Mouse (Mus musculus) CH12.LX (cell line): Measurements from ENCODE around the gene Rgs3. TPM values are rescaled to one million over a fixed set of nuclear protein-coding genes. Genes with fewer than 3 reads are reported as not detected.

ENCODE experiments used
- DNase-seq: peaks from one replicate; pipeline ENCODE4 v3.0.0-alpha.2; 2013; ENCODE audit errors: extremely low read depth
- H3K27ac ChIP-seq: 2 replicates; pipeline ENCODE4 v1.5.1; 2012; ENCODE audit warnings: low read depth, mild to moderate bottlenecking, control low read depth, moderate library complexity; ENCODE audit not compliant: insufficient read depth
- H3K27me3 ChIP-seq: replicated peaks from 2 replicates; pipeline ENCODE3; 2012; ENCODE audit warnings: inconsistent platforms
- H3K36me3 ChIP-seq, 2 experiments: replicated peaks in 1 of 2; 2 replicates each; pipeline versions ENCODE3 to v1.6.1; 2012; ENCODE audit warnings: inconsistent platforms in 1 of 2, low read length in 1 of 2, mild to moderate bottlenecking in 1 of 2, mixed read lengths in 1 of 2, moderate library complexity in 1 of 2; ENCODE audit not compliant: control insufficient read depth in 1 of 2, insufficient read depth in 1 of 2
- H3K4me1 ChIP-seq, 2 experiments: 2 replicates each; pipeline ENCODE4 v1.6.1; 2012; ENCODE audit warnings: inconsistent platforms in 1 of 2, moderate library complexity in 1 of 2; ENCODE audit not compliant: insufficient read depth in 2 of 2, control insufficient read depth in 1 of 2
- H3K4me2 ChIP-seq: 2 replicates; pipeline ENCODE4 v1.6.1; 2012; ENCODE audit warnings: low read depth, mild to moderate bottlenecking, control low read depth; ENCODE audit not compliant: poor library complexity, insufficient read depth, severe bottlenecking
- H3K4me3 ChIP-seq, 3 experiments: fragments of 150-350 bp in 1 of 3; sonication (generic) in 1 of 3; replicated peaks in 1 of 3; 2 replicates each; pipeline versions ENCODE3 to v1.5.1; 2011 to 2012; ENCODE audit warnings: low read depth in 2 of 3, low read length in 2 of 3, mild to moderate bottlenecking in 2 of 3, moderate library complexity in 2 of 3, control low read depth in 1 of 3, improper control_type of control experiment in 1 of 3, inconsistent platforms in 1 of 3, mixed read lengths in 1 of 3; ENCODE audit not compliant: poor library complexity in 1 of 3
- H3K79me2 ChIP-seq: replicated peaks from 2 replicates; pipeline ENCODE4 v1.6.1; 2012; ENCODE audit warnings: mild to moderate bottlenecking, moderate library complexity; ENCODE audit not compliant: control insufficient read depth, poor library complexity, insufficient read depth, severe bottlenecking; ENCODE audit errors: extremely low read depth
- H3K9ac ChIP-seq: 2 replicates; pipeline ENCODE4 v1.6.1; 2012; ENCODE audit warnings: low read depth, mild to moderate bottlenecking, control low read depth, moderate library complexity; ENCODE audit not compliant: insufficient read depth
- H3K9me3 ChIP-seq: replicated peaks from 2 replicates; pipeline ENCODE3; 2012; ENCODE audit warnings: low read length, inconsistent platforms, mixed read lengths
- BHLHE40 ChIP-seq: IDR thresholded peaks from 2 replicates; pipeline ENCODE4 v1.6.1; 2011; ENCODE audit warnings: mild to moderate bottlenecking, low read depth, low read length, improper control_type of control experiment
- CHD2 ChIP-seq: IDR thresholded peaks from 2 replicates; pipeline ENCODE4 v1.6.1; 2011; ENCODE audit warnings: low read length, improper control_type of control experiment
- E2F4 ChIP-seq: IDR thresholded peaks from 2 replicates; pipeline ENCODE4 v1.6.1; 2011; ENCODE audit warnings: low read depth, low read length, improper control_type of control experiment; ENCODE audit not compliant: insufficient replicate concordance
- ELF1 ChIP-seq: IDR thresholded peaks from 2 replicates; pipeline ENCODE4 v1.6.1; 2014; ENCODE audit warnings: low read depth, mild to moderate bottlenecking, inconsistent platforms, low read length, improper control_type of control experiment
- ETS1 ChIP-seq: conservative IDR thresholded peaks from 2 replicates; pipeline ENCODE4 v1.6.1; 2012; ENCODE audit warnings: low read depth, mild to moderate bottlenecking, inconsistent platforms, low read length, improper control_type of control experiment, moderate library complexity
- GABPA ChIP-seq: IDR thresholded peaks from 2 replicates; pipeline ENCODE4 v1.6.1; 2012; ENCODE audit warnings: low read depth, low read length, improper control_type of control experiment, inconsistent platforms; ENCODE audit not compliant: insufficient replicate concordance
- JUN ChIP-seq: IDR thresholded peaks from 2 replicates; pipeline ENCODE4 v1.6.1; 2011; ENCODE audit warnings: low read depth, mild to moderate bottlenecking, low read length, improper control_type of control experiment, moderate library complexity; ENCODE audit not compliant: insufficient read depth
- MAZ ChIP-seq: IDR thresholded peaks from 2 replicates; pipeline ENCODE4 v1.6.1; 2012; ENCODE audit warnings: low read depth, mild to moderate bottlenecking, inconsistent platforms, low read length, improper control_type of control experiment, moderate library complexity
- MEF2A ChIP-seq: IDR thresholded peaks from 2 replicates; pipeline ENCODE4 v1.6.1; 2014; ENCODE audit warnings: low read depth, mild to moderate bottlenecking, inconsistent platforms, low read length, improper control_type of control experiment, borderline replicate concordance
- MYC ChIP-seq: IDR thresholded peaks from 2 replicates; pipeline ENCODE4 v1.6.1; 2011; ENCODE audit warnings: low read depth, mild to moderate bottlenecking, improper control_type of control experiment, low read length
- NRF1 ChIP-seq: IDR thresholded peaks from 2 replicates; pipeline ENCODE4 v1.6.1; 2014; ENCODE audit warnings: low read depth, mild to moderate bottlenecking, inconsistent platforms, low read length, improper control_type of control experiment, moderate library complexity
- PAX5 ChIP-seq: IDR thresholded peaks from 2 replicates; pipeline ENCODE4 v1.6.1; 2012; ENCODE audit warnings: low read length, inconsistent platforms, mixed read lengths
- POLR2A ChIP-seq: IDR thresholded peaks from 2 replicates; pipeline ENCODE4 v1.6.1; 2011; ENCODE audit warnings: low read depth, mild to moderate bottlenecking, improper control_type of control experiment, low read length
- RAD21 ChIP-seq: IDR thresholded peaks from 2 replicates; pipeline ENCODE4 v1.6.1; 2011; ENCODE audit warnings: low read depth, mild to moderate bottlenecking, low read length, improper control_type of control experiment, moderate library complexity
- RCOR1 ChIP-seq: conservative IDR thresholded peaks from 2 replicates; pipeline ENCODE4 v1.6.1; 2012; ENCODE audit warnings: low read depth, mild to moderate bottlenecking, inconsistent platforms, low read length, improper control_type of control experiment
- TCF12 ChIP-seq: IDR thresholded peaks from 2 replicates; pipeline ENCODE4 v1.6.1; 2014; ENCODE audit warnings: low read depth, mild to moderate bottlenecking, inconsistent platforms, low read length, improper control_type of control experiment
- ZC3H11A ChIP-seq: IDR thresholded peaks from 2 replicates; pipeline ENCODE4 v1.6.1; 2012; ENCODE audit warnings: low read depth, mild to moderate bottlenecking, inconsistent platforms, low read length, improper control_type of control experiment
- ZNF384 ChIP-seq: IDR thresholded peaks from 2 replicates; pipeline ENCODE4 v1.6.1; 2012; ENCODE audit warnings: low read depth, low read length, improper control_type of control experiment, inconsistent platforms
- dilution Hi-C: fragments of 300-500 bp; cut with MboI; formaldehyde crosslinking; loops from 2 replicates; pipeline ENCODE4 v1.14.3; 2020; ENCODE audit warnings: low sequenced_read_pairs; ENCODE audit not compliant: extremely low pct_unique_long_range_greater_than_20kb, extremely low pct_ligation_motif_present
- in situ Hi-C: fragments of 300-500 bp; cut with MboI; formaldehyde crosslinking; loops from 3 replicates; pipeline ENCODE4 v1.14.3; 2019; ENCODE audit warnings: low sequenced_read_pairs, low pct_ligation_motif_present, low pct_unique_long_range_greater_than_20kb, mixed read lengths
- polyA plus RNA-seq: library from polyadenylated mRNA; unstranded; fragments of >175 nt; gene quantifications from 2 replicates; pipeline ENCODE4 v1.2.1, GENCODE M21; 2012; ENCODE audit warnings: low read depth; ENCODE audit not compliant: insufficient read length
- total RNA-seq, 2 experiments: library from RNA; depleted of rRNA; stranded (reverse); fragments of 300-350 nt in 1 of 2; fragments of >200 nt in 1 of 2; gene quantifications; 2 replicates each; pipeline ENCODE4 v1.2.3; 2012 to 2014

Gene Rgs3
- total and polyA plus RNA-seq, 3 experiments = 3.3 to 6.0 (median 3.5) TPM

DNA sequence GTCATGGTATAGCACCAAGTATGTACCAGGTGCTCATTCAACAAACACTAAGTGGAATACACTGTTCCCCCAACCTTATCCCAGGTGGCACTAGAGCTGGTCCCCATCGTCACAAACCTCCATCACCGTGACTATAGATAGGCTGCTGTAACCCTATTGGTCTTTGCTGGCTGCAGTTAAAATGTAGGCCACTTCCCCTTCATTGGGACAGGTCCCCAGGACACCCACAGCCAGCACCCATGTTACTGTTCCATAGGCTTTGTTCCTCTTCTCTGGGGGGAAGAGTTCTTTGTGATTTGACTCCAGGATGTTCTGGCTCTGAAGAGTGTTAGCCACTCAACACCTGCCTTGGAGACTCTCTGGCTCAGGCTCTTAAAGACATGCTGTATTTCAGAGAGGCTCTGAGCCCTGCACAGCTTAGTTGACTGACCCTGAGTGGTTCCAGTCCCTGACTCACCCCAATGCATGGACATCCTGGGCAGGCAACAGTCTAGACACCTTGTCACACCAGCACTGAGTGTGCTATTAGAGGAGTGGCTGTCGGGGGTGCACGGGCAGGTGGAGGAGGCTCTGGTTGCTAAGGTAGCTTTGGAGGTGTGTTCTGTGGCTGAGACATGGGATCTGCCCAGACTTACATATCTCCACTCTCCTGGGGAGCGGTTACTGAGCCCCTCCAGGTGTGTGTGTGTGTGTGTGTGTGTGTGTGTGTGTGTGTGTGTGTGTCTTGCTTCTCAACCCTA lies 94.4 kb downstream of the Rgs3 start:
- no peak for DNase-seq
- Histone ChIP-seq H3K4me2 (no peak overlapping the region), H3K79me2 (no peaks in the 10 kb centered on the region), H3K4me3 (no peak overlapping the region), H3K9ac (no peak overlapping the region), H3K27ac (no peak overlapping the region), H3K27me3 (no peaks in the 10 kb centered on the region), H3K9me3 (no peaks in the 10 kb centered on the region), H3K4me1 (peaks cover 36 to 46% of the 10 kb centered on the region in 2 experiments), H3K36me3 (no peaks in the 10 kb centered on the region)
- in situ Hi-C loops = no loop called here
- TF ChIP-seq E2F4 (no peak), ZNF384 (no peak), MEF2A (no peak), ELF1 (no peak)
- dilution Hi-C loops = no loop called here

GRCm38 (mm10) chr4:62659264-62659663 lies 99.6 kb downstream of the Rgs3 start:
- Histone ChIP-seq H3K79me2 (no peaks in the 10 kb centered on the region), H3K4me2 (no peak overlapping the region), H3K9me3 (no peaks in the 10 kb centered on the region), H3K27ac (no peak overlapping the region), H3K9ac (no peak overlapping the region), H3K4me3 (no peak overlapping the region), H3K36me3 (no peaks in the 10 kb centered on the region), H3K4me1 (peaks cover 36 to 44% of the 10 kb centered on the region in 2 experiments), H3K27me3 (no peaks in the 10 kb centered on the region)
- dilution Hi-C loops = no loop called here
- DNase-seq = no peak
- in situ Hi-C loops = no loop called here
- TF ChIP-seq CHD2 = no peak
- no peak for TF ChIP-seq MEF2A
- no peak for TF ChIP-seq JUN
- no peak for TF ChIP-seq GABPA
- TF ChIP-seq E2F4 = no peak
- no peak for TF ChIP-seq BHLHE40
- no peak for TF ChIP-seq RCOR1

DNA sequence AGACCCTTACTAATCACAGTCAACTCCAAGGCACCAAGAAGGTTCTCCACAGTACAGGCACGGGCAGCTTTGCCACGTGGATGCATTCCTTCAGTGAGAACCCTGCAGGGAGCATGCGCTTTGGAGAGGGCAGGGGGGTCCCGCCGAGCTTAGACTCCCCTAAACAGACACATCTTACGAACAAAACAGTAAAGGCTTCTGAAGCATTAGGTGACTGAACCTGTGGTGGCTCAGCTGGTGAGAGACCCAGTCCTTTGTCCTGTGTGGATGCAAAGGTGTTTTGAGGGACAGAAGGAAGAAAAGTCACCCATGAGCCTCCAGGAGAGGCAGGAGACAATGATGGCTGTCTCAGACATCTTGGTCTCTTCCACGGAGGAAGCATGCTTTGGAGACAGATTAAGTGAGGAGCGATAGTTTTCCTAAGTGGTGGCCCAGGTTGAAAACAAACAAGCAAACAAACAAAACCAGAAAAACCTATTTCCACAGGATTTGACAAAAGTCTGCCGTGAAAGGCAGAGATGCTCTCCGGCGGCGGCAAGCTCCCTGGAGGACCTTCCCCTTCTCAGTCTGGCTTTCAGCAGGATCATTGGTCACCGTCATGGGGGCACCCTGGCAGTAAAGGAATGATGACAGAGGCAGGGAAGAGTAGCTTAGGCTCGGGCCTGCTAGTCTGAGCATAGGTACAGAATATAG lies 100.4 kb downstream of the Rgs3 start:
- in situ Hi-C loops = no loop called here
- Histone ChIP-seq H3K9me3 (no peaks in the 10 kb centered on the region), H3K4me3 (no peak overlapping the region), H3K79me2 (no peaks in the 10 kb centered on the region), H3K36me3 (no peaks in the 10 kb centered on the region), H3K27me3 (no peaks in the 10 kb centered on the region), H3K27ac (no peak overlapping the region), H3K9ac (no peak overlapping the region), H3K4me1 (peaks cover 36 to 51% of the 10 kb centered on the region in 2 experiments), H3K4me2 (no peak overlapping the region)
- no peak for DNase-seq
- TF ChIP-seq ZC3H11A = no peak
- TF ChIP-seq MEF2A = no peak
- TF ChIP-seq MAZ = no peak
- no peak for TF ChIP-seq POLR2A
- TF ChIP-seq NRF1 = no peak
- TF ChIP-seq BHLHE40 = no peak
- TF ChIP-seq RAD21 = no peak
- TF ChIP-seq MYC = no peak
- TF ChIP-seq PAX5 = no peak
- TF ChIP-seq ETS1 = no peak
- TF ChIP-seq TCF12 = no peak
- TF ChIP-seq E2F4 = no peak
- dilution Hi-C loops = no loop called here
